ENCODE assay signal across 11 mouse cellular contexts in genomic region chr16:25422997-25423396, GRCm38 (mm10).
"Had no signal": no experiment of that assay in that cellular context is flagged by ENCODE, and none has a peak within 500 bp of the region (broad histone marks: within the 10 kb centered on the region; RNA-seq: fewer than 3 reads in every experiment).

No protein-coding gene starts in this region.

- DNase-seq: kidney, adult 18-20 months; kidney, postnatal 10 days; midbrain, embryonic 14.5 days; right cerebral cortex, adult 18-20 months; right cerebral cortex, postnatal 25 days; thymus, adult 18-20 months; thymus, postnatal 14 days had no signal

- H3K27ac ChIP-seq: intestine, embryonic 15.5 days; limb, embryonic 15.5 days; liver, embryonic 12.5 days; lung, embryonic 15.5 days had no signal

- ATAC-seq: intestine, embryonic 15.5 days; liver, embryonic 12.5 days had no signal

- H3K27me3 ChIP-seq: intestine, embryonic 15.5 days; limb, embryonic 15.5 days; liver, embryonic 12.5 days; lung, embryonic 15.5 days had no signal

- H3K4me2 ChIP-seq: intestine, embryonic 15.5 days; limb, embryonic 15.5 days; liver, embryonic 12.5 days; lung, embryonic 15.5 days had no signal

- H3K36me3 ChIP-seq: intestine, embryonic 15.5 days; limb, embryonic 15.5 days; liver, embryonic 12.5 days; lung, embryonic 15.5 days had no signal

- H3K9ac ChIP-seq: intestine, embryonic 15.5 days; limb, embryonic 15.5 days; liver, embryonic 12.5 days; lung, embryonic 15.5 days had no signal

- H3K4me3 ChIP-seq: intestine, embryonic 15.5 days; limb, embryonic 15.5 days; liver, embryonic 12.5 days; lung, embryonic 15.5 days had no signal

- H3K9me3 ChIP-seq: intestine, embryonic 15.5 days; limb, embryonic 15.5 days; liver, embryonic 12.5 days; lung, embryonic 15.5 days had no signal

- H3K4me1 ChIP-seq: liver, embryonic 12.5 days had no signal
